Mouse (Mus musculus): ENCODE measurements at regions not wholly inside any gene's neighbourhood (a gene's known extent, or its start where the extent isn't known, plus 50 kb on each side); places are given as distances from the start of the nearest gene placed in this dataset.
A peak's percentile ranks its signal among the peaks of the same experiment; 100 is the strongest.

GRCm38 (mm10) chr1:129219098-129219497, 54.0 kb upstream of the Thsd7b start:
- no peaks in the 10 kb centered on the region for H3K9me3 ChIP-seq (ENCODE audit: low read length)
- ATAC-seq (ENCODE audit: low FRiP score, low TSS enrichment), result no peak
- H3K27ac ChIP-seq (ENCODE audit: low read length), result no peak overlapping the region

GRCm38 (mm10) chr1:129208806-129209205, 64.3 kb upstream of the Thsd7b start:
- Histone ChIP-seq H3K4me3 (ENCODE audit: low read length) (no peak overlapping the region), H3K9me3 (ENCODE audit: low read length) (no peaks in the 10 kb centered on the region), H3K27ac (ENCODE audit: low read length) (no peak overlapping the region), H3K27me3 (ENCODE audit: insufficient read depth, low read length) (no peaks in the 10 kb centered on the region), H3K4me1 (ENCODE audit: insufficient read depth, low read length) (no peaks in the 10 kb centered on the region), H3K9ac (replicated peaks; ENCODE audit: low read length) (no peak overlapping the region), H3K36me3 (ENCODE audit: insufficient read depth, low read length) (no peaks in the 10 kb centered on the region), H3K4me2 (replicated peaks; ENCODE audit: low read depth, low read length) (no peak overlapping the region)
- WGBS, result 79% methylated on average over 1 of the region's 1 CpGs
- no peak for ATAC-seq (ENCODE audit: low FRiP score, low TSS enrichment)

More at GRCm38 (mm10) chr1:129219098-129219497, 54.0 kb upstream of the Thsd7b start:
- Histone ChIP-seq H3K36me3 (ENCODE audit: insufficient read depth, low read length) (no peaks in the 10 kb centered on the region), H3K4me3 (ENCODE audit: low read length) (no peak overlapping the region), H3K4me1 (ENCODE audit: insufficient read depth, low read length) (no peaks in the 10 kb centered on the region), H3K4me2 (replicated peaks; ENCODE audit: low read depth, low read length) (no peak overlapping the region), H3K27me3 (ENCODE audit: insufficient read depth, low read length) (no peaks in the 10 kb centered on the region), H3K9ac (replicated peaks; ENCODE audit: low read length) (no peak overlapping the region)
- WGBS, result 90% methylated on average over 2 of the region's 2 CpGs

GRCm38 (mm10) chr1:129208406-129208805, 64.7 kb upstream of the Thsd7b start:
- 79% methylated on average over 2 of the region's 2 CpGs for WGBS
- no peak for ATAC-seq (ENCODE audit: low FRiP score, low TSS enrichment)
- no peaks in the 10 kb centered on the region for H3K36me3 ChIP-seq (ENCODE audit: insufficient read depth, low read length)
- no peak overlapping the region for H3K9ac ChIP-seq (replicated peaks; ENCODE audit: low read length)
- no peak overlapping the region for H3K27ac ChIP-seq (ENCODE audit: low read length)
- H3K4me2 ChIP-seq (replicated peaks; ENCODE audit: low read depth, low read length), result no peak overlapping the region
- H3K9me3 ChIP-seq (ENCODE audit: low read length), result no peaks in the 10 kb centered on the region
- H3K27me3 ChIP-seq (ENCODE audit: insufficient read depth, low read length), result no peaks in the 10 kb centered on the region
- no peaks in the 10 kb centered on the region for H3K4me1 ChIP-seq (ENCODE audit: insufficient read depth, low read length)
- H3K4me3 ChIP-seq (ENCODE audit: low read length), result no peak overlapping the region

- Histone ChIP-seq H3K27ac (ENCODE audit: low read length) (no peak overlapping the region), H3K9ac (replicated peaks; ENCODE audit: low read length) (no peak overlapping the region), H3K4me3 (ENCODE audit: low read length) (no peak overlapping the region), H3K36me3 (ENCODE audit: insufficient read depth, low read length) (no peaks in the 10 kb centered on the region), H3K4me1 (ENCODE audit: insufficient read depth, low read length) (no peaks in the 10 kb centered on the region), H3K4me2 (replicated peaks; ENCODE audit: low read depth, low read length) (no peak overlapping the region), H3K9me3 (ENCODE audit: low read length) (no peaks in the 10 kb centered on the region), H3K27me3 (ENCODE audit: insufficient read depth, low read length) (no peaks in the 10 kb centered on the region)
- no peak for ATAC-seq (ENCODE audit: low FRiP score, low TSS enrichment)
- 83% methylated on average over 5 of the region's 5 CpGs for WGBS
Observed at GRCm38 (mm10) chr1:129207674-129208073, 65.4 kb upstream of the Thsd7b start.

GRCm38 (mm10) chr1:129180174-129180759, 92.8 kb upstream of the Thsd7b start:
- no peak for ATAC-seq (ENCODE audit: low FRiP score, low TSS enrichment)
- H3K9ac ChIP-seq (replicated peaks; ENCODE audit: low read length), result no peak overlapping the region
- H3K27ac ChIP-seq (ENCODE audit: low read length), result no peak overlapping the region
- no peaks in the 10 kb centered on the region for H3K9me3 ChIP-seq (ENCODE audit: low read length)
- no peak overlapping the region for H3K4me2 ChIP-seq (replicated peaks; ENCODE audit: low read depth, low read length)
- H3K27me3 ChIP-seq (ENCODE audit: insufficient read depth, low read length), result no peaks in the 10 kb centered on the region
- WGBS, result 72% methylated on average over 3 of the region's 3 CpGs
- no peak overlapping the region for H3K4me3 ChIP-seq (ENCODE audit: low read length)
- H3K4me1 ChIP-seq (ENCODE audit: insufficient read depth, low read length), result no peaks in the 10 kb centered on the region
- no peaks in the 10 kb centered on the region for H3K36me3 ChIP-seq (ENCODE audit: insufficient read depth, low read length)

- Histone ChIP-seq H3K4me2 (replicated peaks; ENCODE audit: low read depth, low read length) (no peak overlapping the region), H3K4me1 (ENCODE audit: insufficient read depth, low read length) (no peaks in the 10 kb centered on the region), H3K27ac (ENCODE audit: low read length) (no peak overlapping the region), H3K36me3 (ENCODE audit: insufficient read depth, low read length) (no peaks in the 10 kb centered on the region), H3K9ac (replicated peaks; ENCODE audit: low read length) (no peak overlapping the region), H3K4me3 (ENCODE audit: low read length) (no peak overlapping the region), H3K9me3 (ENCODE audit: low read length) (no peaks in the 10 kb centered on the region), H3K27me3 (ENCODE audit: insufficient read depth, low read length) (no peaks in the 10 kb centered on the region)
- no peak for ATAC-seq (ENCODE audit: low FRiP score, low TSS enrichment)
- WGBS, result 80% methylated on average over 8 of the region's 8 CpGs
Observed at GRCm38 (mm10) chr1:129169936-129170335, 103.2 kb upstream of the Thsd7b start.

- ATAC-seq (ENCODE audit: low FRiP score, low TSS enrichment), result no peak
- Histone ChIP-seq H3K9ac (replicated peaks; ENCODE audit: low read length) (no peak overlapping the region), H3K9me3 (ENCODE audit: low read length) (no peaks in the 10 kb centered on the region), H3K36me3 (ENCODE audit: insufficient read depth, low read length) (no peaks in the 10 kb centered on the region), H3K27ac (ENCODE audit: low read length) (no peak overlapping the region), H3K4me3 (ENCODE audit: low read length) (no peak overlapping the region), H3K27me3 (ENCODE audit: insufficient read depth, low read length) (no peaks in the 10 kb centered on the region), H3K4me2 (replicated peaks; ENCODE audit: low read depth, low read length) (no peak overlapping the region), H3K4me1 (ENCODE audit: insufficient read depth, low read length) (peaks cover 33% of the 10 kb centered on the region)
- 85% methylated on average over 1 of the region's 1 CpGs for WGBS
Observed at GRCm38 (mm10) chr1:129150643-129151042, 122.5 kb upstream of the Thsd7b start.

GRCm38 (mm10) chr1:129148733-129149388, 124.2 kb upstream of the Thsd7b start:
- H3K9ac ChIP-seq (replicated peaks; ENCODE audit: low read length), result no peak overlapping the region
- H3K27me3 ChIP-seq (ENCODE audit: insufficient read depth, low read length), result no peaks in the 10 kb centered on the region
- H3K4me3 ChIP-seq (ENCODE audit: low read length), result no peak overlapping the region
- H3K9me3 ChIP-seq (ENCODE audit: low read length), result no peaks in the 10 kb centered on the region
- peak; percentile 87 for ATAC-seq (ENCODE audit: low FRiP score, low TSS enrichment)
- H3K4me1 ChIP-seq (ENCODE audit: insufficient read depth, low read length), result peaks cover 36% of the 10 kb centered on the region
- H3K4me2 ChIP-seq (replicated peaks; ENCODE audit: low read depth, low read length), result no peak overlapping the region
- no peaks in the 10 kb centered on the region for H3K36me3 ChIP-seq (ENCODE audit: insufficient read depth, low read length)
- WGBS, result 26% methylated on average over 7 of the region's 7 CpGs
- H3K27ac ChIP-seq (ENCODE audit: low read length), result peak overlapping the region; percentile 52; the same call in 1 of the 2 replicates

GRCm38 (mm10) chr1:129146395-129147094, 126.6 kb upstream of the Thsd7b start:
- Histone ChIP-seq H3K9ac (replicated peaks; ENCODE audit: low read length) (no peak overlapping the region), H3K4me2 (replicated peaks; ENCODE audit: low read depth, low read length) (no peak overlapping the region), H3K4me1 (ENCODE audit: insufficient read depth, low read length) (peaks cover 36% of the 10 kb centered on the region), H3K36me3 (ENCODE audit: insufficient read depth, low read length) (no peaks in the 10 kb centered on the region), H3K27me3 (ENCODE audit: insufficient read depth, low read length) (no peaks in the 10 kb centered on the region), H3K9me3 (ENCODE audit: low read length) (no peaks in the 10 kb centered on the region), H3K27ac (ENCODE audit: low read length) (peak overlapping the region; percentile 90), H3K4me3 (ENCODE audit: low read length) (no peak overlapping the region)
- ATAC-seq (ENCODE audit: low FRiP score, low TSS enrichment), result peak; percentile 88
- 46% methylated on average over 4 of the region's 4 CpGs for WGBS

- Histone ChIP-seq H3K36me3 (ENCODE audit: insufficient read depth, low read length) (no peaks in the 10 kb centered on the region), H3K4me3 (ENCODE audit: low read length) (no peak overlapping the region), H3K27ac (ENCODE audit: low read length) (no peak overlapping the region), H3K4me1 (ENCODE audit: insufficient read depth, low read length) (0 out of 2 replicates have a peak, but pooled peaks cover 3% of the 10 kb centered on the region), H3K27me3 (ENCODE audit: insufficient read depth, low read length) (no peaks in the 10 kb centered on the region), H3K9ac (replicated peaks; ENCODE audit: low read length) (no peak overlapping the region), H3K4me2 (replicated peaks; ENCODE audit: low read depth, low read length) (no peak overlapping the region), H3K9me3 (ENCODE audit: low read length) (no peaks in the 10 kb centered on the region)
- 79% methylated on average over 7 of the region's 7 CpGs for WGBS
- no peak for ATAC-seq (ENCODE audit: low FRiP score, low TSS enrichment)
Observed at GRCm38 (mm10) chr1:129138783-129139182, 134.3 kb upstream of the Thsd7b start.
